Mouse (Mus musculus) effector memory CD4-positive, alpha-beta T cell, adult 7 months (primary cell): ENCODE measurements around the gene Entpd7. TPM values are rescaled to one million over a fixed set of nuclear protein-coding genes. Genes with fewer than 3 reads are reported as not detected.

ENCODE experiments used
- polyA plus RNA-seq: library from polyadenylated mRNA; unstranded; fragments of 100-300 nt; shearing (Covaris generic); gene quantifications from one replicate; pipeline ENCODE4 v1.2.1, GENCODE M21; 2017

Gene Entpd7
- 1.3 TPM for polyA plus RNA-seq

DNA sequence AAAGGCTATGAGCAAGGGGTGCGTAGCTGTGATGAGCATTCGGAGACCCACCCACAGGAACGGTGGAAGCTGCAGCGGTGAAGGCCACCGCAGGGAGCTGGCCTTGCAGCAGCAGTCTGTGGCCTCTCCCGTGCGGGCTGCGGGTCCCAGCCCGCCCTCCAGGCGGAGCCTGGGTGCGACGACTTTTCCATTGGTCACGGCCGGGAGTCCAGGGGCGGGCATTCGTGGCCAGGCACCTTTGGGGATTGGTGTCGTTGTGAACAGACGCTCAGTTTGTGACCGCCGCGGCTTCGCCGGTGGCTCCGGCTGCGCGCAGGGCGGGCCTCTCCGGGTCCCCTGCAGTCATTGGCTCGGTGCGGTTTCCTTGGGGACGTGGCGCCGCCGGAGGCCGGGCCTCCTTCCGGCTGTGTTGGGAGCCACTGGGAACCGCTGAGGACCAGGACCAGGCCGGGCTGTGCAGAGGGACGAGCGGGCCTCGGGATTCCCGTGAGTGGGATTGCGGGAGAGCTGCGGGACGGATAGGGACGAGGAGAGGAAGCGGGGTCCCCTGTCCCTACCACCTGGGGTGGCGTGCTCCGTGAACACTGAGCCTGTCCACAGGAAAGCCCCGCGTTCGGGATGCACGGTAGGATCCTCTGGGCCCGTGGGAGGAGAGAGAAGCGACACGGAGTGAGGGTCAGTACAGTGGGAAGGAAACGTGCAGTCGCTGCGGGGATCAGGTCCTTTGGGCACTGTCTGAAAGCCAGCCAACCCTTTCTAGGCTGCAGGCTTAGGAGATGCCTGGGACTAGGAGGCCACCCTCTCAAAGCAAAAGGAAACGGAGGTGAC, at the start of gene Entpd7:
Entpd7 (plus strand) TSS at position 254 of the 828 bp plus-strand sequence.

DNA sequence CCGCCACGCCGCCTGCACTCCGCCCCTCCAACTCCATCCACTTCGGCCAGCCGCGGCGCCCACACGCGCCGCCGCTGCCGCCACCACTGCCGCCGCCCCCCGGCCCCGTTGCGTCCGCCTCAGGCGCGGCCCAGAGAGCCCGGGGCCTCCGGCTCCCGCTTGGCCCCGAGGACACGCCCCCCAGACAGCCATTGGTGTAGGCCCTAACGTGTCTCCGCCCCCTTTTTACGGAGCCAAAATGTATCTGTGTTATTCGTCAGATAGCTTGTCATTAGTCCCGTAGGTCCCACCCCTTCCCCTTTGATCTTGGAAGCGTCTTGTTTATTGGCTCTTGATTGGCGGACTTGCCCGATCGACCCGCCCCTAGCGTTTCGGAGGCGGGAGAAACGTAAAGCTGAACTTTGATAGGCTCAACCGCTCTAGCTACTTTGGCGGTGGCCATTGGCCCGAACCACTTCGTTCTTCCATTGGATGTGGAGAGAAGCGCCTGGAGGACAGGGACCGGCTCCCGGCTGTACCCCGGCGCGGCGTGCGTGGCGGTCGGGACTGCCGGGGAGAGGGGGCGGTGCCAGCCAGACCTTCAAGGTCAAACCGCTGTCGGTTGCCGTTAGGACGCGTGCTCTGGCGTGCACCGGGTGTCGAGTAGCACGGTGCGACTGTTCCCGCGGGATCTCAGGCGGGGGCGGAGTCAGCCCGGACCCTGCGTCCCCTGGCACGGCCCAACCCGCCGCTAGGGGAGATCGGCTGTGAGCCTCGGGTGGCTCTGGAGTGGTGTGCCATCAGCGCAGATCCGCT, 14.5 kb upstream of the Entpd7 start, which contains the start of gene Slc25a28:
Slc25a28 (minus strand) TSS at position 152 of the 795 bp plus-strand sequence.

DNA sequence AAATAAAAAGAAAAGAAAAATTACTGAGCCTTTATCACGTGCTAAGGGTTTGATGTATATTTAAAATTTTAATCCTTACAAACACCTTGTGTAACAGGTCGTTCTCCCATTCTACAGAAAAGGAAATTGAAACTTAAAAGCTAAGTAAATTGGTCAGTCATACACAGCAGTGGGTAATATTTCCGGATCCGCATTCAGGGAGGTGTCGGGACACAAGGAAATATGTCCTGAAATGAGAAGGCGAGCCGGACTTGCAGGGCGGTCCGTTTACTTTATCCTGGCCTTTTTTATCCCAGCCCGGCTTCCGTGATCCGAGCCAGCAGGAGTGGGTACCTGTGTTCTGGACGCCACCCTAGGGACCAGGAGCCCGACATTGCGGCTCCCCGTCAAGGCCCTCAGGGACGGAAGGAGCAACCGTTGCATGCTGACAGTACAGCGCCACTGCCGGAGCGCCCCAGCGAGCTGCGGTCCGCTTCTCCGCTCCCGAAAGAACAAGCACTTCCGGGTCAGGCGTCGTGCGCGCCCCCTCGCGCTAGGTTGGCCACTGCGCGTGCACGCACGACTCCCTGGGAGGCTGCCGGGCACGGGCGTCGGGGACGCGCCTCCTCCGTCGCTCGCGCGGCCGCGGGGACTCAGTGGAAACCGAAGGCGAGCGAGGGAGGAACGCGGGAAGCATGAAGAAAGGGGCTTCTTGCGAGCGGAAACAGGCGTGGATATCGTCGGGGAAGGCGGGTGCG, 63.2 kb downstream of the Entpd7 start, which contains the start of the genes Cutc and Cox15:
Cutc (plus strand) TSS at position 508 of the 737 bp plus-strand sequence.
Cox15 (minus strand) TSS at position 512 of the 737 bp plus-strand sequence.

DNA sequence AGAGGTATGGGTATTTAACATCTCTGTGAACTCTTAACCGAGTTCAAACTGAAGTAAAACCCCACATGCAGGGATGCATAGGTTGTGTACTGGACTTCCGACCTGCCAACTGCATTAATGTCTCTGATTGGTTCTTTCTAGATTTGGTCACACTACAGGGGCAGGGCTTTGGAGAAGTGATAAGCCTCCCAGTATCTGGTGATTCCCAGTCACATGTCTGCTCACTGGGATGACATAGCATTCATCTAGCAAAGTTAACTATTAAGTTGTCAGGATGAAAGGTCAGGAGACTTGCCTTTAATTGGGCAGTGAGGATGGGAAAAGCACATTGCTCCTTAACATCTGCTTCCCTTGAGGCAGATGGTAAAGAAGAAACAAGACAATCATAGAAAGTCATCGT, 92.5 kb downstream of the Entpd7 start, which contains the start of gene Abcc2:
Abcc2 (plus strand) TSS at position 213 of the 400 bp plus-strand sequence.

Other genes starting within 250 kb of the Entpd7 start
- gene Cnnm1, start 249.2 kb upstream of the Entpd7 start, polyA plus RNA-seq = not detected
- 398 TPM for gene Got1, start 165.1 kb upstream of the Entpd7 start, polyA plus RNA-seq
- gene Nkx2-3, start 77.3 kb upstream of the Entpd7 start, polyA plus RNA-seq = not detected
- gene Slc25a28, start 14.8 kb upstream of the Entpd7 start, polyA plus RNA-seq = 45.8 TPM
- 7.8 TPM for gene Cutc, start 63.3 kb downstream of the Entpd7 start, polyA plus RNA-seq
- gene Cox15, start 63.3 kb downstream of the Entpd7 start, polyA plus RNA-seq = 15.7 TPM
- gene Abcc2, start 92.5 kb downstream of the Entpd7 start, polyA plus RNA-seq = 0.37 TPM